Mouse (Mus musculus) hindbrain, postnatal 0 days (tissue): Measurements from ENCODE around the gene Syt9. TPM values are rescaled to one million over a fixed set of nuclear protein-coding genes. Genes with fewer than 3 reads are reported as not detected.

Source experiments
- ATAC-seq: fragments of 200-750 bp; cut with Nextera tagmentation; 2 replicates; pipeline ENCODE4 v1.8.0; 2017; ENCODE audit warnings: mild to moderate bottlenecking, moderate TSS enrichment, moderate library complexity
- DNase-seq: peaks from one replicate; pipeline ENCODE4 v3.0.0-alpha.2; 2015; ENCODE audit warnings: low spot score
- H3K27ac ChIP-seq: fragments of 300-500 bp; sonication (generic); 2 replicates; pipeline ENCODE4 v1.5.1; 2014; ENCODE audit warnings: mild to moderate bottlenecking
- H3K27me3 ChIP-seq: fragments of 300-500 bp; sonication (generic); 2 replicates; pipeline ENCODE4 v1.6.1; 2014; ENCODE audit warnings: low read length, mixed read lengths; ENCODE audit not compliant: insufficient read depth
- H3K36me3 ChIP-seq: fragments of 300-500 bp; sonication (generic); 2 replicates; pipeline ENCODE4 v1.6.1; 2014; ENCODE audit warnings: low read length, mixed read lengths; ENCODE audit not compliant: insufficient read depth
- H3K4me1 ChIP-seq: fragments of 300-500 bp; sonication (generic); 2 replicates; pipeline ENCODE4 v1.6.1; 2014; ENCODE audit warnings: antibody characterized with exemption, low read length, mixed read lengths; ENCODE audit not compliant: insufficient read depth
- H3K4me2 ChIP-seq: fragments of 300-500 bp; sonication (generic); 2 replicates; pipeline ENCODE4 v1.6.1; 2014; ENCODE audit warnings: low read depth, mild to moderate bottlenecking, low read length, moderate library complexity, mixed read lengths
- H3K4me3 ChIP-seq: fragments of 300-500 bp; sonication (generic); 2 replicates; pipeline ENCODE4 v1.5.1; 2014; ENCODE audit warnings: low read length
- H3K9ac ChIP-seq: fragments of 300-500 bp; sonication (generic); replicated peaks from 2 replicates; pipeline ENCODE4 v1.6.1; 2014; ENCODE audit warnings: mild to moderate bottlenecking, low read length, moderate library complexity, mixed read lengths
- H3K9me3 ChIP-seq: fragments of 300-500 bp; sonication (generic); 2 replicates; pipeline ENCODE4 v1.6.1; 2016; ENCODE audit warnings: low read length, mixed read lengths
- CTCF ChIP-seq: IDR thresholded peaks from 2 replicates; pipeline ENCODE4 v1.5.1; 2016; ENCODE audit warnings: antibody characterized with exemption, control low read depth, low read depth
- WGBS: fragments of 180-500 bp; shearing (Covaris S2); extraction: QIAGEN DNeasy Blood & Tissue Kit; methylation state at CpG from one replicate; pipeline ENCODE4 v1.1.7; 2014; 5-methylcytosine and 5-hydroxymethylcytosine counted together
- polyA plus RNA-seq: library from polyadenylated mRNA; unstranded; fragments of >200 nt; fragmentation: Nextera tagmentation; extraction: Ambion mirVana; gene quantifications from 2 replicates; pipeline ENCODE4 v1.2.1, GENCODE M21; 2015
- total RNA-seq: library from RNA; depleted of rRNA; stranded (reverse); fragments of >200 nt; gene quantifications from 2 replicates; pipeline ENCODE4 v1.2.3, GENCODE M21; 2014

Syt9 gene
- total and polyA plus RNA-seq, 2 experiments from 2014 or later = 12.4 to 30.0 TPM

DNA sequence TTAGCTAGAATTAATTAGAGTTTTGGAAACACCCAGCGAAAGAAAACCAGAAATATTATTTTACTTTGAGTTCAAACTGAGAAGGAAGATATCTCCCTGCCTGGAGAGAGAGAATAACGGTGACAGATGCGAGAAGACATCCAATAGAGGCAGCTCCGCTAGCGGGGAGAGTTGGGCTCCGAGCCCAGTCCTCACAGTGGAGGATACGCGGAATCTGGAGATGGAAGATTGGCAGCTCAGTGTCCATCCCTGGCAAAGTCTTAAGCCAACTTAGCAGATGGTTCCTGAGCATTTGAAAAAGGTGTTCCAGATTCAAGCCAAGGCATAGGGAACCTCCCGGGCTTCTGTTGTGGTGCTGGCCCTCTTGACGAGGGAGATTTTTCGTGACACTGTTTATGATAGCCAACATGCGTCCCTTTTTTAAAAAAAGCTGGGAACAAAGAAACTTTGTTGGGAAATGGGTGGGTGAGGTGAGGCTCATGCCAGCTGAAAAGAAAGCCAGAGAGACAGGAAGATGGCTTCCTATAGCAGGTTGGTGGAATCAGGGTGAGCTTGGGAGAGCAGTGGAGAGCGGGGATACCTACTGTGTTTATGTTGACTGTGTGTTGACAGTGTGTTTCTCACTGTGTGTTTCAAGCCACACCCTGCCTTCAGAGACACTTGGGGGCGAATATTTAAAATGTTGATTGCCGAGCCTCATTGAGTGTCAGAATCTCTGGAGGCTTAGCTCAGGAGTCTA lies 29.7 kb downstream of the Syt9 start:
- Histone ChIP-seq H3K4me3 (no peak overlapping the region), H3K9ac (no peak overlapping the region), H3K36me3 (no peaks in the 10 kb centered on the region), H3K9me3 (no peaks in the 10 kb centered on the region), H3K4me1 (no peaks in the 10 kb centered on the region), H3K4me2 (no peak overlapping the region), H3K27ac (peak overlapping the region; percentile 16; the same call in 1 of the 2 replicates), H3K27me3 (no peaks in the 10 kb centered on the region)
- ATAC-seq (peak; percentile 83), DNase-seq (peak; percentile 80)
- no peak for TF ChIP-seq CTCF
- WGBS = 68% methylated on average over 15 of the region's 15 CpGs

DNA sequence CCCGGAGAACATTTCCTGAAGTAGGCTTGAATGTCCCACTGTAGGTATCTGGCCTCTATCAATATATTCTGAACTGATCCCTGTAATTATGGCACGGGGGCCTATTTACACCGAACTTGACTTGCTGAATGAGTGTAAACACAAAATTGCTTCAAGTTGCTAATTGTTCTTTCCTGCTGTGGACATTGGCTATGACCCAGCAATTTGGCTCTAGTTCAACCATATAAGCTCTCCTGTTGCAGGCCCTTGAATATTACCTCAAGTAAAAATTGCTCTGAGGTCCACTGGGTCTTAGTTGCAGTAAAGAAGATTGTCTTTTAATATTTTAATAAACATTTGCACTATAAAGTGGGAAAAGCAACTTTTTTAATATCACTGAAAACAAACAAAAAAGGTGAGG lies 32.7 kb downstream of the Syt9 start:
- no peak for TF ChIP-seq CTCF
- Histone ChIP-seq H3K27ac (no peak overlapping the region), H3K9ac (no peak overlapping the region), H3K4me2 (no peak overlapping the region), H3K27me3 (no peaks in the 10 kb centered on the region), H3K4me1 (no peaks in the 10 kb centered on the region), H3K36me3 (no peaks in the 10 kb centered on the region), H3K9me3 (no peaks in the 10 kb centered on the region), H3K4me3 (no peak overlapping the region)
- DNase-seq (peak; percentile 21), ATAC-seq (no peak)
- 50% methylated on average over 3 of the region's 3 CpGs for WGBS

DNA sequence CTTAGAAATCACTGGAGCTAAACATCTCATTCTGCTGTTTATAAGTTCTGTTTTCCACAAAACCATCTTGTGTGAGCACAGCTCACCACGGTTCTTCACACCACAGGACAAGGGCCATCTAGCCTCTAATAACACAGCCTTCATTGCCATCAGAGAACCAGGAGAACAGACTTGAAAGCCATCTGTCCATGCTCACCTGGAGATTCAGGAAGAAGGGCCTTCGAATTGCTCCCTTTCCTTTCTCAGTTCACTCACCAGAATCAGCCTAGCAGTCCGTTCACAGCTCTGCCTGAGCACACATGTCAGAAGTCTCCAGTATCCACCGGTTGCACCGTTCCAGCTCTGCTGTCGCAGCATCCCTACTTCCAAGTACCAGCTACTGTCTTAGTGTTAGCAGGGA lies 44.4 kb downstream of the Syt9 start:
- H3K9ac ChIP-seq = no peak overlapping the region
- no peak overlapping the region for H3K27ac ChIP-seq
- ATAC-seq = no peak

DNA sequence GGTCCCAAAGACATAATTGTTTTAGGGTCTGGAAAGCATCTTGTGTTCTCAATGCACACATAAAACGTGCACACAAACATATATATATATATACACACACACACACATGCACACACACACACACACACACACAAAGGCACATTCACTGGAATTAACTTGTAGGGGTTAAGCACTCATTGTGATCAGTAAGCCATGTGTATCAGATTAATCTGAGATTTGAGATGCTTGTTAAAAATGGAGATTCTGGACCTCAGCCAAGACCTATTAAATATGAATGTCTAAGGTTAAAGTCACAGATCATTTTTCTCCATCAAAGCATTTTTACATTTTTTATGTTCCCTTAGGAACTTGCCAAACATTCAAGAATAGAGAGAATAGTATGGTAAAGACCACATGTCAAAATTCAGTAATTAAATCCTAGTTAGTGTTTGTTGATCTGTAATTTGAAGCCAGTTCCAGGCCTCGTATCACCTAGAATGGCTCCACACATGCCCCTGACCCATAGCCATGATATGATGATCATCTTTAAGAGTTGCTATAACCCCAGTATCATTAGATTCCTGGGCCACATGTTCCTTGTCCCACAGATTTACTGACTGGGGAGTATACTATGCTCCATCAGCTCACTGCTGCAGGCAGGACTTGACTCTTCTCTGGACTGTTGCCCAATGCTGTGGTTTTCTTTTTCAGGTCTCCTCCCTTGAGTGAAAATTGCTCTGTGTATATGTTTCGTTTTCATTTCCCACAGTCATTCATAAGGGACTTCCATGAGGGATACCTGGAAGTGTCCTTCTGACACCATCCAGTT lies 46.7 kb downstream of the Syt9 start:
- H3K27me3 ChIP-seq = no peaks in the 10 kb centered on the region
- no peak overlapping the region for H3K27ac ChIP-seq
- DNase-seq (no peak), ATAC-seq (no peak)
- WGBS = 53% methylated on average over 3 of the region's 3 CpGs
- H3K9ac ChIP-seq = no peak overlapping the region
- no peaks in the 10 kb centered on the region for H3K9me3 ChIP-seq
- H3K4me1 ChIP-seq = no peaks in the 10 kb centered on the region
- no peak overlapping the region for H3K4me2 ChIP-seq
- TF ChIP-seq CTCF = no peak
- no peak overlapping the region for H3K4me3 ChIP-seq
- no peaks in the 10 kb centered on the region for H3K36me3 ChIP-seq

More for the DNA sequence above, 44.4 kb downstream of the Syt9 start:
- TF ChIP-seq CTCF = no peak
- H3K27me3 ChIP-seq = no peaks in the 10 kb centered on the region
- no peak for DNase-seq
- no peaks in the 10 kb centered on the region for H3K4me1 ChIP-seq
- no peaks in the 10 kb centered on the region for H3K36me3 ChIP-seq
- H3K4me2 ChIP-seq = no peak overlapping the region
- no peaks in the 10 kb centered on the region for H3K9me3 ChIP-seq
- WGBS = 90% methylated on average over 6 of the region's 6 CpGs
- no peak overlapping the region for H3K4me3 ChIP-seq

DNA sequence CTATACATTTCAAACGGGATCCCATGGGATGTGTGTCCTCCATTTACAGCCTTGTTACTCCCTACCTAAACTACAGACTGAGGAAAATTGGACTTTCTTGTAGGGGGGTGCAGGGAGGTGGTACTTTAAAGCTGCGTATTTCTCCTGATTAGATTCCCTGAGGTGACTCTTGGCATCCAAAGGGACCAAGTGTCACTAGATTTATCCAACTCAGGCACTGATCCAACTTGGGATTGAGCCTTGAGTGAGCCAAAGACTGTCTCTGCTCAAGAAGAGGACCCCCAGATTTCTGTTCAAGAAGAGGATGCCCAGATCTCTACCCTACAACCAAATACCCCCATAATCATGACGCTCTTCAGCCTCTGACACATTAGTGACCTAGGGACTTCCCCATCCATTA lies 66.9 kb downstream of the Syt9 start:
- ATAC-seq = no peak
- no peaks in the 10 kb centered on the region for H3K9me3 ChIP-seq
- DNase-seq = no peak
- no peak overlapping the region for H3K9ac ChIP-seq
- H3K27ac ChIP-seq = no peak overlapping the region
- no peak for TF ChIP-seq CTCF
- H3K27me3 ChIP-seq = no peaks in the 10 kb centered on the region
- 84% methylated on average over 3 of the region's 3 CpGs for WGBS
- H3K36me3 ChIP-seq = no peaks in the 10 kb centered on the region
- no peak overlapping the region for H3K4me2 ChIP-seq
- H3K4me3 ChIP-seq = no peak overlapping the region
- no peaks in the 10 kb centered on the region for H3K4me1 ChIP-seq

DNA sequence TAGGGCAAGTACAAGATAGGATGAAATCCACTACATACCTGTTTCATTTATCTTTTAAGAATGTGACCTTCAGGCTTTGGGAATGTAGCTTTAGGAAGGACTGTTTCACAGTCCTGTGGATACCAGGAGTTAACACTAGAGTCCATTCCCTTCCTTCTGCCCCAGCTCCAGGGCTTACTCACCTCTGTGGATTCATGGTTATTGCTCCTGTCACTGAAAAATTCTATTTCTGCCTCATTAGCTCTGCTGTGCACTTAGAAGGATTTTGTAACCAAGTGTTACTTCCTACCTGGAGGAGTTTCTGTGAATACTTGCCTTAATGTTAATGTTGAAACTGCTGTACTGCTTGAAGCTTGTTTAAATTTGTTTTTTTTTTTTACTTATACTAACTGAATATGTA lies 74.1 kb downstream of the Syt9 start:
- Histone ChIP-seq H3K9ac (no peak overlapping the region), H3K27me3 (no peaks in the 10 kb centered on the region), H3K4me3 (no peak overlapping the region), H3K4me2 (no peak overlapping the region), H3K27ac (no peak overlapping the region), H3K36me3 (no peaks in the 10 kb centered on the region), H3K9me3 (no peaks in the 10 kb centered on the region), H3K4me1 (no peaks in the 10 kb centered on the region)
- DNase-seq (no peak), ATAC-seq (no peak)
- TF ChIP-seq CTCF = no peak

DNA sequence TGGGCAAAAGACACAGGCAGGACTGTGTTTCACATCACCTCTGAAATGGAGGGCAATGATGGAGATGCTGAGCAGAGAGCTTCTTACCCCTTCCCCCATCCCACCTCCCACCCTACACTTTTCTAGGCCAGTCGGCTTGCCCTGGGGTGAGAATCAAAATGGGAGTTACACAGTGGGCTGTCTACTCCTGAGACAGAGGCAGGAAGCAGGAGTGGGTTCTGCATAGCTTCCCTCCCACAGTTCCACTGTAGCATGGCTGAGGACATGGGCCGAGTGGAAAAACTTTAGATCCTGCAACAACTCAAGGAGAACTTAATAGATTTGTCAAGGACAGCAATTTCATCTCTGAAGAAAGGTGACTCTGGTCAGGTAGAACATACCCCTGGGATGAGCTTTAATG lies 84.1 kb downstream of the Syt9 start:
- H3K36me3 ChIP-seq = no peaks in the 10 kb centered on the region
- no peak for DNase-seq
- no peaks in the 10 kb centered on the region for H3K27me3 ChIP-seq
- WGBS = 71% methylated on average over 2 of the region's 2 CpGs
- H3K9me3 ChIP-seq = no peaks in the 10 kb centered on the region
- H3K4me1 ChIP-seq = no peaks in the 10 kb centered on the region
- TF ChIP-seq CTCF = no peak
- ATAC-seq = peak; percentile 24; the same call in 1 of the 2 replicates
- no peak overlapping the region for H3K4me3 ChIP-seq
- H3K27ac ChIP-seq = peak overlapping the region; percentile 11; the same call in 1 of the 2 replicates
- H3K9ac ChIP-seq = no peak overlapping the region
- no peak overlapping the region for H3K4me2 ChIP-seq
